Mouse (Mus musculus): ENCODE measurements around the gene Camk1d. TPM values are rescaled to one million over a fixed set of nuclear protein-coding genes. Genes with fewer than 3 reads are reported as not detected.

Gene Camk1d
- 34.1 and 37.6 TPM in 2 replicates for polyA plus RNA-seq (2012; rRNA removed)

GRCm38 (mm10) chr2:5714211-5715053 is at the start of gene Camk1d:
Gene Camk1d, minus strand, starts transcription at chr2:5714515.

Other genes starting within 250 kb of the Camk1d start
- gene Nudt5, start 130.5 kb upstream of the Camk1d start, polyA plus RNA-seq (2012; rRNA removed) = 4.3 and 5.2 TPM in 2 replicates
- 24.6 and 34.2 TPM in 2 replicates for gene Cdc123, start 130.6 kb upstream of the Camk1d start, polyA plus RNA-seq (2012; rRNA removed)
- 1.9 and 2.9 TPM in 2 replicates for gene Gm13199, start 148.4 kb upstream of the Camk1d start, polyA plus RNA-seq (2012; rRNA removed)
- gene Sec61a2, start 180.9 kb upstream of the Camk1d start, polyA plus RNA-seq (2012; rRNA removed) = 15.3 and 25.3 TPM in 2 replicates
- 0.35 and 0.64 TPM in 2 replicates for gene Dhtkd1, start 228.3 kb upstream of the Camk1d start, polyA plus RNA-seq (2012; rRNA removed)
- 1.1 and 1.5 TPM in 2 replicates for gene Upf2, start 237.0 kb upstream of the Camk1d start, polyA plus RNA-seq (2012; rRNA removed)